ENCODE assay signal across 31 mouse cellular contexts in genomic region chr4:139042611-139043010, GRCm38 (mm10). TPM values are rescaled to one million over a fixed set of nuclear protein-coding genes. Genes with fewer than 3 reads are reported as not detected.
"Had no signal": no experiment of that assay in that cellular context is flagged by ENCODE, and none has a peak within 500 bp of the region (broad histone marks: within the 10 kb centered on the region; RNA-seq: fewer than 3 reads in every experiment).

No protein-coding gene starts in this region.

- ATAC-seq: hindbrain, embryonic 16.5 days; intestine, embryonic 16.5 days; liver, embryonic 12.5 days had no signal

- H3K4me3 ChIP-seq: gastrocnemius, adult 2 months; heart, embryonic 10.5 days; heart, embryonic 12.5 days; hindbrain, embryonic 12.5 days; kidney, embryonic 15.5 days; limb, embryonic 13.5 days; limb, embryonic 15.5 days; liver, embryonic 12.5 days had no signal

- H3K9ac ChIP-seq: heart, embryonic 12.5 days; hindbrain, embryonic 12.5 days; kidney, embryonic 15.5 days; limb, embryonic 13.5 days; limb, embryonic 15.5 days; liver, embryonic 12.5 days had no signal

- H3K27ac ChIP-seq: gastrocnemius, adult 2 months; heart, embryonic 10.5 days; hindbrain, embryonic 12.5 days; kidney, embryonic 15.5 days; kidney, postnatal 0 days; limb, embryonic 13.5 days; limb, embryonic 15.5 days; liver, embryonic 12.5 days had no signal

- H3K4me2 ChIP-seq: heart, embryonic 12.5 days; hindbrain, embryonic 12.5 days; kidney, embryonic 15.5 days; limb, embryonic 13.5 days; limb, embryonic 15.5 days; liver, embryonic 12.5 days had no signal

- H3K4me1 ChIP-seq: limb, embryonic 13.5 days; liver, embryonic 12.5 days had no signal

- H3K9me3 ChIP-seq: limb, embryonic 15.5 days had no signal

- H3K36me3 ChIP-seq: heart, embryonic 10.5 days; heart, embryonic 12.5 days; hindbrain, embryonic 12.5 days; kidney, embryonic 15.5 days; limb, embryonic 13.5 days; limb, embryonic 15.5 days; liver, embryonic 12.5 days had no signal

- DNase-seq: gastrocnemius, adult 2 months; gastrocnemius, postnatal 10 days; gastrocnemius, postnatal 25 days; heart, adult 18-20 months; heart, postnatal 10 days; heart, postnatal 4 days; kidney, adult 11 months; kidney, adult 2 months; kidney, adult 9 months; kidney, postnatal 14 days; kidney, postnatal 36 days; layer of hippocampus, adult 9-11 months; layer of hippocampus, postnatal 36 days; left cerebral cortex, postnatal 4 days had no signal

RNA-seq across cellular contexts. Expression of gene Htr6, which starts 32.8 kb away (rescaled TPM):
- total RNA-seq: gastrocnemius, adult 2 months; gastrocnemius, postnatal 10 days; gastrocnemius, postnatal 25 days; gastrocnemius, postnatal 4 days; granulocyte monocyte progenitor cell, adult 5-6 weeks; heart, adult 18-20 months; heart, adult 8-10 months; heart, postnatal 10 days; heart, postnatal 25 days; heart, postnatal 4 days; liver, adult 2 months had no signal
- polyA plus RNA-seq: heart, embryonic 10.5 days; heart, embryonic 12.5 days; heart, embryonic 14.5 days; heart, embryonic 16.5 days; hindbrain, embryonic 12.5 days; intestine, embryonic 16.5 days; kidney, adult 2 months; kidney, embryonic 15.5 days; liver, adult 2 months; liver, embryonic 12.5 days had no signal

RNA-seq across cellular contexts. Expression of gene Nbl1, which starts 50.2 kb away (rescaled TPM):
- total RNA-seq: granulocyte monocyte progenitor cell, adult 5-6 weeks had no signal
